Mouse (Mus musculus): ENCODE measurements around the gene Psmb6. TPM values are rescaled to one million over a fixed set of nuclear protein-coding genes. Genes with fewer than 3 reads are reported as not detected.

The Psmb6 gene
- 802 and 803 TPM in 2 replicates for polyA plus RNA-seq (2015; fragmentation: Nextera tagmentation; extraction: Ambion mirVana)

DNA sequence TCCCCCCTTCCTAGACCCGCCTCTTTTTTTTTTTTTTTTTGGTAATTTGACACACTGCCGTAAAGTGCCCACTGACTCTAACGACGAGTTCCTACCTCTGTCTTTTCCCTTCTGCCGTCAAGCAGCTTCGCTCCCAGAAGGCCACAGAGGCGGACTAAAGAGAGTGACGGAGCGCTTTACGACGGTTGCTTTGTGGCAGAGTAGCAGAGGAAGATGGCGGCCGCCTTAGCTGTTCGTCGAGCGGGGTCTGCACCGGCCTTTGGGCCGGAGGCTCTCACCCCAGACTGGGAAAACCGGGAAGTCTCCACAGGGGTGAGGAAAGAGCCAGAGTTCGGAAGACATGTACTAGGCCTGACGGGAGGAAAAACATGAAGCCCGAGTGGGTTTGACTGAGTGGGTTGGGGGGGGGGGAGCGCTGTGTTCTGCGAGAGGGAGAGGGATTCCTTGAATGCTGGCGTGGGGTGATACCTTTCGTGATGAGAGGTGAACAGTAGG lies at the start of gene Psmb6:
TSS of gene Psmb6 (plus strand) at position 184 of the 495 bp plus-strand sequence.
- H3K27me3 ChIP-seq, result 0 out of 2 replicates have a peak, but pooled peaks cover 7% of the 10 kb centered on the region
- peak within 1 kb of the TSS; percentile 75 for H3K4me2 ChIP-seq
- H3K4me3 ChIP-seq, result peak within 1 kb of the TSS; percentile 55
- no peaks in the 10 kb centered on the region for H3K9me3 ChIP-seq
- H3K4me1 ChIP-seq (replicated peaks), result peaks cover 18% of the 10 kb centered on the region
- ATAC-seq (ENCODE audit: low FRiP score), result peak; percentile 95
- peak within 1 kb of the TSS; percentile 62; the same call in 1 of the 2 replicates for H3K27ac ChIP-seq
- H3K9ac ChIP-seq, result peak within 1 kb of the TSS; percentile 80
- under 1% methylated on average over 26 of the region's 26 CpGs for WGBS
- H3K36me3 ChIP-seq, result peaks cover 36% of the 10 kb centered on the region

- H3K9ac ChIP-seq, result no peak overlapping the region
- H3K4me1 ChIP-seq (replicated peaks), result no peaks in the 10 kb centered on the region
- H3K4me2 ChIP-seq, result no peak overlapping the region
- no peaks in the 10 kb centered on the region for H3K27me3 ChIP-seq
- H3K27ac ChIP-seq, result no peak overlapping the region
- no peaks in the 10 kb centered on the region for H3K36me3 ChIP-seq
- H3K9me3 ChIP-seq, result no peaks in the 10 kb centered on the region
- 58% methylated on average over 2 of the region's 2 CpGs for WGBS
- ATAC-seq (ENCODE audit: low FRiP score), result no peak
- no peak overlapping the region for H3K4me3 ChIP-seq
Observed at GRCm38 (mm10) chr11:70485498-70485897, 39.7 kb upstream of the Psmb6 start.

- Histone ChIP-seq H3K9me3 (no peaks in the 10 kb centered on the region), H3K36me3 (no peaks in the 10 kb centered on the region), H3K9ac (no peak overlapping the region), H3K27ac (no peak overlapping the region), H3K4me2 (no peak overlapping the region), H3K4me3 (no peak overlapping the region), H3K27me3 (no peaks in the 10 kb centered on the region), H3K4me1 (replicated peaks) (no peaks in the 10 kb centered on the region)
- WGBS, result 50% methylated on average over 4 of the region's 4 CpGs
- ATAC-seq (ENCODE audit: low FRiP score), result no peak
Observed at GRCm38 (mm10) chr11:70487816-70488215, 37.4 kb upstream of the Psmb6 start.

DNA sequence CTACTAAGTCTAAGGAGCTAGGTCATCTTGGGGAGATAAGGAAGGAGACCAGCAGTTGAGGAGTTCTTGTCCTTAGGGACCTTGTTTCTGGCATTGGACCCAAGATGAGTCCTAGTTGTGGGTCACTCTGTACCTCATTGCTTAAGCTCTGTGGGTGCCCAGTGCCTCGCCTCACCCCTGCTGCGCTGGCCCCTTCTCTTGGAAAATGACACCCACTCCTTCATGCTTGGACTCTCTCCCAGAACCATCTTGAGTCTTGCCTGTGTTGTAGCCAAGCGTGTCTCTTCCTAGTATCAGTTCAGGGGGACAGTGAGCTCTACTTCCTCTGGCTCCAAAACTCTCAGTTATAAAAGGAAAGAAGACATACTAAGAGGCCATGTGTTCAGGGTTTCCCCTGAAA lies 36.0 kb upstream of the Psmb6 start:
- Histone ChIP-seq H3K36me3 (no peaks in the 10 kb centered on the region), H3K9me3 (no peaks in the 10 kb centered on the region), H3K27me3 (no peaks in the 10 kb centered on the region), H3K9ac (no peak overlapping the region), H3K4me1 (replicated peaks) (no peaks in the 10 kb centered on the region), H3K27ac (no peak overlapping the region), H3K4me3 (no peak overlapping the region), H3K4me2 (no peak overlapping the region)
- WGBS, result 91% methylated on average over 3 of the region's 3 CpGs
- no peak for ATAC-seq (ENCODE audit: low FRiP score)

GRCm38 (mm10) chr11:70489684-70490083 lies 35.5 kb upstream of the Psmb6 start:
- ATAC-seq (ENCODE audit: low FRiP score), result no peak
- Histone ChIP-seq H3K4me1 (replicated peaks) (no peaks in the 10 kb centered on the region), H3K27me3 (no peaks in the 10 kb centered on the region), H3K9me3 (no peaks in the 10 kb centered on the region), H3K27ac (no peak overlapping the region), H3K4me3 (no peak overlapping the region), H3K4me2 (no peak overlapping the region), H3K9ac (no peak overlapping the region), H3K36me3 (no peaks in the 10 kb centered on the region)
- WGBS, result 90% methylated on average over 6 of the region's 6 CpGs

GRCm38 (mm10) chr11:70499566-70500475 lies 25.3 kb upstream of the Psmb6 start:
- Histone ChIP-seq H3K36me3 (no peaks in the 10 kb centered on the region), H3K4me1 (replicated peaks) (no peaks in the 10 kb centered on the region), H3K4me2 (no peak overlapping the region), H3K9me3 (no peaks in the 10 kb centered on the region), H3K27ac (no peak overlapping the region), H3K9ac (no peak overlapping the region), H3K4me3 (no peak overlapping the region), H3K27me3 (0 out of 2 replicates have a peak, but pooled peaks cover under 1% of the 10 kb centered on the region)
- ATAC-seq (ENCODE audit: low FRiP score), result no peak
- 73% methylated on average over 14 of the region's 14 CpGs for WGBS

- ATAC-seq (ENCODE audit: low FRiP score), result no peak
- H3K4me1 ChIP-seq (replicated peaks), result no peaks in the 10 kb centered on the region
- no peak overlapping the region for H3K9ac ChIP-seq
- H3K27ac ChIP-seq, result no peak overlapping the region
- H3K27me3 ChIP-seq, result 0 out of 2 replicates have a peak, but pooled peaks cover 6% of the 10 kb centered on the region
- H3K4me2 ChIP-seq, result no peak overlapping the region
- H3K9me3 ChIP-seq, result no peaks in the 10 kb centered on the region
- 96% methylated on average over 1 of the region's 1 CpGs for WGBS
- H3K4me3 ChIP-seq, result no peak overlapping the region
- no peaks in the 10 kb centered on the region for H3K36me3 ChIP-seq
Observed at GRCm38 (mm10) chr11:70500476-70500812, 24.7 kb upstream of the Psmb6 start.

- H3K9me3 ChIP-seq, result no peaks in the 10 kb centered on the region
- 0 out of 2 replicates have a peak, but pooled peaks cover 6% of the 10 kb centered on the region for H3K27me3 ChIP-seq
- ATAC-seq (ENCODE audit: low FRiP score), result no peak
- no peak overlapping the region for H3K4me3 ChIP-seq
- H3K36me3 ChIP-seq, result no peaks in the 10 kb centered on the region
- H3K4me2 ChIP-seq, result no peak overlapping the region
- no peaks in the 10 kb centered on the region for H3K4me1 ChIP-seq (replicated peaks)
- 75% methylated on average over 3 of the region's 3 CpGs for WGBS
- no peak overlapping the region for H3K27ac ChIP-seq
- H3K9ac ChIP-seq, result no peak overlapping the region
Observed at GRCm38 (mm10) chr11:70502018-70502417, 23.1 kb upstream of the Psmb6 start.

- H3K9ac ChIP-seq, result 0 out of 2 replicates have a peak within 1 kb of the TSS, but pooled peaks have one; percentile 19
- no peak for ATAC-seq (ENCODE audit: low FRiP score)
Observed at GRCm38 (mm10) chr11:70504970-70505369, 20.2 kb upstream of the Psmb6 start, which contains the start of gene Tm4sf5. Gene Tm4sf5, plus strand, starts transcription at chr11:70505244.

GRCm38 (mm10) chr11:70506385-70506784 lies 18.8 kb upstream of the Psmb6 start:
- H3K4me2 ChIP-seq, result no peak overlapping the region
- WGBS, result 28% methylated on average over 4 of the region's 4 CpGs

More at GRCm38 (mm10) chr11:70504970-70505369, 20.2 kb upstream of the Psmb6 start, which contains the start of gene Tm4sf5:
- no peaks in the 10 kb centered on the region for H3K9me3 ChIP-seq
- H3K4me1 ChIP-seq (replicated peaks), result peaks cover 5% of the 10 kb centered on the region
- 76% methylated on average over 9 of the region's 9 CpGs for WGBS
- H3K27me3 ChIP-seq, result peaks cover 14% of the 10 kb centered on the region; the same call in 1 of the 2 replicates
- no peak within 1 kb of the TSS for H3K27ac ChIP-seq
- H3K4me2 ChIP-seq, result no peak within 1 kb of the TSS
- H3K36me3 ChIP-seq, result no peaks in the 10 kb centered on the region
- no peak within 1 kb of the TSS for H3K4me3 ChIP-seq

GRCm38 (mm10) chr11:70506962-70507515 lies 18.1 kb upstream of the Psmb6 start:
- Histone ChIP-seq H3K9ac (no peak overlapping the region), H3K4me3 (no peak overlapping the region), H3K4me1 (replicated peaks) (peaks cover 9% of the 10 kb centered on the region), H3K27me3 (peaks cover 22% of the 10 kb centered on the region; the same call in 1 of the 2 replicates), H3K27ac (no peak overlapping the region), H3K36me3 (no peaks in the 10 kb centered on the region), H3K4me2 (no peak overlapping the region), H3K9me3 (no peaks in the 10 kb centered on the region)
- ATAC-seq (ENCODE audit: low FRiP score), result no peak
- WGBS, result 71% methylated on average over 7 of the region's 7 CpGs

More at GRCm38 (mm10) chr11:70506385-70506784, 18.8 kb upstream of the Psmb6 start:
- no peaks in the 10 kb centered on the region for H3K36me3 ChIP-seq
- no peak overlapping the region for H3K4me3 ChIP-seq
- H3K4me1 ChIP-seq (replicated peaks), result peaks cover 9% of the 10 kb centered on the region
- H3K9me3 ChIP-seq, result no peaks in the 10 kb centered on the region
- no peak overlapping the region for H3K27ac ChIP-seq
- peaks cover 22% of the 10 kb centered on the region; the same call in 1 of the 2 replicates for H3K27me3 ChIP-seq
- no peak overlapping the region for H3K9ac ChIP-seq
- ATAC-seq (ENCODE audit: low FRiP score), result no peak

Data from hindbrain, embryonic 13.5 days (tissue).